Mouse (Mus musculus): ENCODE data around the gene Olfr137. TPM values are rescaled to one million over a fixed set of nuclear protein-coding genes. Genes with fewer than 3 reads are reported as not detected.

Olfr137 gene
- polyA plus RNA-seq (2014; fragmentation: Nextera tagmentation; extraction: Ambion mirVana): not detected in 2 replicates

DNA sequence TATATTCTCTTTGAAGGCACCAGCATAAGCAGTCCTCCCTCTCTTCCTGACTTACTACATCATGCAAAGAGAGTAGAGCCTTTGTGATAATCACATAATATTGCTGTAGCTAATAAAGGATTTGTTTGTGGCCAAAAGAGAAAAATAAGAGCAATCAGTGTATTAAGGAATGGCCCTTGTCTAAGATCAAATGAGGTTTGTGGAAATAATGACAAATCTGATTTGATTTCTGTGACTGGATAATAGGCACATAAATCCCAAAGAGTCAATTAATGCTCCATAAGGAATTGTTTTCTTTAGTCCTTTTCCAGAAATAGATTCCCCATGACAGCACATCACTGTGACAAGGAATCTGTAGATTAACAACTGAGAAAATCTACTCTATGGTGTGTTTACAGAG lies at the start of gene Olfr137:
TSS of gene Olfr137 (minus strand) at position 101 of the 400 bp plus-strand sequence.
- ATAC-seq (replicated peaks; ENCODE audit: low FRiP score): no peak
- H3K36me3 ChIP-seq (ENCODE audit: control insufficient read depth, insufficient read depth, low read length): no peaks in the 10 kb centered on the region

DNA sequence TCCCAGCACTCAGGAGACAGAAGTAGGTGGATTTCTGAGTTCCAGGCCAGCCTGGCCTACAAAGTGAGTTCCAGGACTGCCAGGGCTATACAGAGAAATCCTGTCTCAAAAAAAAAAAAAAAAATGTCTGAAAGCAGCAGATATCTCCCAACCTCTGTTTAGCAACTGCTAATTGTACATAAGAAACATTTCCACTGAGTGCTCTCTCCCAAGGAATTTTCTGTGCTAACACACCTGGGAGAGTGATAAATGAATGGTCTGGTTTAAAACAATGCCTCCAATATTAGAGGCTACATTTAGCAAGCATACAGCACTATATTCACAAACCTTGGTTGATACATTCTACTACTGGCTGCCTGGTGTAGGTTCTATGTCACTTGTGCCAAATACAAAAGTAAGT lies 22.2 kb upstream of the Olfr137 start, which contains the start of gene Olfr136:
TSS of gene Olfr136 (plus strand) at position 301 of the 400 bp plus-strand sequence.
- H3K27ac ChIP-seq (ENCODE audit: low read depth, low read length): no peak within 1 kb of the TSS
- H3K4me3 ChIP-seq (ENCODE audit: low read depth, low read length): no peak within 1 kb of the TSS
- H3K36me3 ChIP-seq (ENCODE audit: control insufficient read depth, insufficient read depth, low read length): no peaks in the 10 kb centered on the region
- no peaks in the 10 kb centered on the region; the same call in 1 of the 2 replicates for H3K9me3 ChIP-seq (ENCODE audit: control insufficient read depth, low read length)
- no peak within 1 kb of the TSS for H3K9ac ChIP-seq (ENCODE audit: low read depth, low read length)
- no peaks in the 10 kb centered on the region for H3K4me1 ChIP-seq (replicated peaks; ENCODE audit: control insufficient read depth, insufficient read depth, low read length)
- H3K27me3 ChIP-seq (replicated peaks; ENCODE audit: control insufficient read depth, insufficient read depth, low read length): no peaks in the 10 kb centered on the region
- H3K4me2 ChIP-seq: no peak within 1 kb of the TSS
- DNase-seq (ENCODE audit: low spot score) (no peak), ATAC-seq (replicated peaks; ENCODE audit: low FRiP score) (no peak)

More for the DNA sequence above, at the start of gene Olfr137:
- Histone ChIP-seq H3K9ac (ENCODE audit: low read depth, low read length) (no peak within 1 kb of the TSS), H3K27ac (ENCODE audit: low read depth, low read length) (no peak within 1 kb of the TSS), H3K9me3 (ENCODE audit: control insufficient read depth, low read length) (peaks cover 4% of the 10 kb centered on the region; the same call in 1 of the 2 replicates), H3K4me2 (no peak within 1 kb of the TSS), H3K4me3 (ENCODE audit: low read depth, low read length) (no peak within 1 kb of the TSS), H3K27me3 (replicated peaks; ENCODE audit: control insufficient read depth, insufficient read depth, low read length) (no peaks in the 10 kb centered on the region), H3K4me1 (replicated peaks; ENCODE audit: control insufficient read depth, insufficient read depth, low read length) (no peaks in the 10 kb centered on the region)
- DNase-seq (ENCODE audit: low spot score): no peak

GRCm38 (mm10) chr17:38260735-38261134 lies 46.6 kb downstream of the Olfr137 start, which contains the start of gene Olfr138:
Gene Olfr138 (plus strand): TSS chr17:38261035.
- Histone ChIP-seq H3K4me3 (ENCODE audit: low read depth, low read length) (no peak within 1 kb of the TSS), H3K4me2 (no peak within 1 kb of the TSS), H3K36me3 (ENCODE audit: control insufficient read depth, insufficient read depth, low read length) (no peaks in the 10 kb centered on the region), H3K4me1 (replicated peaks; ENCODE audit: control insufficient read depth, insufficient read depth, low read length) (no peaks in the 10 kb centered on the region), H3K27ac (ENCODE audit: low read depth, low read length) (no peak within 1 kb of the TSS), H3K9me3 (ENCODE audit: control insufficient read depth, low read length) (peaks cover 2% of the 10 kb centered on the region; the same call in 1 of the 2 replicates), H3K9ac (ENCODE audit: low read depth, low read length) (no peak within 1 kb of the TSS), H3K27me3 (replicated peaks; ENCODE audit: control insufficient read depth, insufficient read depth, low read length) (no peaks in the 10 kb centered on the region)
- WGBS: 65% methylated on average over 1 of the region's 1 CpGs
- no peak for ATAC-seq (replicated peaks; ENCODE audit: low FRiP score)
- no peak for DNase-seq (ENCODE audit: low spot score)

Other genes starting within 250 kb of the Olfr137 start
- gene Olfr129, start 247.5 kb downstream of the Olfr137 start, polyA plus RNA-seq (2014; fragmentation: Nextera tagmentation; extraction: Ambion mirVana): not detected in 2 replicates
- not detected in 2 replicates for gene Olfr130, start 243.6 kb downstream of the Olfr137 start, polyA plus RNA-seq (2014; fragmentation: Nextera tagmentation; extraction: Ambion mirVana)
- gene Olfr131, start 218.9 kb downstream of the Olfr137 start, polyA plus RNA-seq (2014; fragmentation: Nextera tagmentation; extraction: Ambion mirVana): not detected in 2 replicates
- not detected in 2 replicates for gene Olfr132, start 173.0 kb downstream of the Olfr137 start, polyA plus RNA-seq (2014; fragmentation: Nextera tagmentation; extraction: Ambion mirVana)
- not detected in 2 replicates for gene Olfr133, start 162.3 kb downstream of the Olfr137 start, polyA plus RNA-seq (2014; fragmentation: Nextera tagmentation; extraction: Ambion mirVana)
- gene Olfr134, start 136.2 kb downstream of the Olfr137 start, polyA plus RNA-seq (2014; fragmentation: Nextera tagmentation; extraction: Ambion mirVana): not detected in 2 replicates
- not detected in 2 replicates for gene Olfr135, start 103.2 kb downstream of the Olfr137 start, polyA plus RNA-seq (2014; fragmentation: Nextera tagmentation; extraction: Ambion mirVana)
- not detected in 2 replicates for gene Olfr138, start 46.5 kb downstream of the Olfr137 start, polyA plus RNA-seq (2014; fragmentation: Nextera tagmentation; extraction: Ambion mirVana)
- gene Olfr136, start 22.3 kb upstream of the Olfr137 start, polyA plus RNA-seq (2014; fragmentation: Nextera tagmentation; extraction: Ambion mirVana): not detected in 2 replicates
- not detected in 2 replicates for gene Esp36, start 112.6 kb upstream of the Olfr137 start, polyA plus RNA-seq (2014; fragmentation: Nextera tagmentation; extraction: Ambion mirVana)
- not detected in 2 replicates for gene Esp34, start 246.6 kb upstream of the Olfr137 start, polyA plus RNA-seq (2014; fragmentation: Nextera tagmentation; extraction: Ambion mirVana)

Data from liver, embryonic 11.5 days (tissue).